ENCODE assay signal across 26 mouse cellular contexts in genomic region chr6:128855477-128855876, GRCm38 (mm10). TPM values are rescaled to one million over a fixed set of nuclear protein-coding genes. Genes with fewer than 3 reads are reported as not detected.
DNase-seq lines count a peak whose midpoint lies in the region; ATAC-seq and TF ChIP-seq lines count a peak whose summit lies in the region.
"Had no signal": no experiment of that assay in that cellular context is flagged by ENCODE, and none has a peak within 500 bp of the region (broad histone marks: within the 10 kb centered on the region; RNA-seq: fewer than 3 reads in every experiment).

No protein-coding gene starts in this region.

- 69% methylated on average over 1 of the region's 1 CpGs for WGBS in heart, adult 2 months
- 43% methylated on average over 1 of the region's 1 CpGs for WGBS in lung, embryonic 14.5 days
- WGBS in lung, adult 2 months, result 45% methylated on average over 1 of the region's 1 CpGs
- 75% methylated on average over 1 of the region's 1 CpGs for WGBS in spleen, adult 2 months
- WGBS in intestine, embryonic 16.5 days, result 69% methylated on average over 1 of the region's 1 CpGs

- no peak overlapping the region for H3K4me2 ChIP-seq in lung, embryonic 14.5 days
- no peak overlapping the region for H3K4me2 ChIP-seq in intestine, embryonic 16.5 days (ENCODE audit: low read depth, low read length)
- H3K4me2 ChIP-seq: heart, embryonic 12.5 days; limb, embryonic 12.5 days; liver, embryonic 11.5 days; neural tube, embryonic 15.5 days had no signal

- no peaks in the 10 kb centered on the region for H3K27me3 ChIP-seq in heart, adult 2 months (ENCODE audit: control insufficient read depth, insufficient read depth, low read length)
- no peaks in the 10 kb centered on the region for H3K27me3 ChIP-seq in lung, embryonic 14.5 days (ENCODE audit: insufficient read depth, low read length)
- no peaks in the 10 kb centered on the region for H3K27me3 ChIP-seq in spleen, adult 2 months (ENCODE audit: control insufficient read depth, insufficient read depth, low read length)
- H3K27me3 ChIP-seq in intestine, embryonic 16.5 days (replicated peaks; ENCODE audit: control insufficient read depth, insufficient read depth, low read length), result no peaks in the 10 kb centered on the region
- H3K27me3 ChIP-seq: heart, embryonic 12.5 days; limb, embryonic 12.5 days; neural tube, embryonic 15.5 days; Patski had no signal

- peak overlapping the region; percentile 79 for H3K27ac ChIP-seq in heart, adult 2 months
- H3K27ac ChIP-seq in lung, embryonic 14.5 days (ENCODE audit: low read depth), result peak overlapping the region; percentile 49; the same call in 1 of the 2 replicates
- H3K27ac ChIP-seq in spleen, adult 2 months (ENCODE audit: insufficient read depth, low read length), result peak overlapping the region; percentile 72; the same call in 1 of the 2 replicates
- H3K27ac ChIP-seq in intestine, embryonic 16.5 days (ENCODE audit: low read length), result peak overlapping the region; percentile 68; the same call in 1 of the 2 replicates
- H3K27ac ChIP-seq: forebrain, embryonic 10.5 days; hindbrain, postnatal 0 days; limb, embryonic 12.5 days; neural tube, embryonic 15.5 days had no signal

- peaks cover 1% of the 10 kb centered on the region; the same call in 1 of the 2 replicates for H3K4me1 ChIP-seq in heart, adult 2 months (ENCODE audit: control insufficient read depth, insufficient read depth, low read length)
- peaks cover 21% of the 10 kb centered on the region for H3K4me1 ChIP-seq in lung, embryonic 14.5 days (ENCODE audit: insufficient read depth)
- H3K4me1 ChIP-seq in lung, adult 2 months (ENCODE audit: control insufficient read depth, insufficient read depth, low read length), result peaks cover 8% of the 10 kb centered on the region
- peaks cover 26% of the 10 kb centered on the region; the same call in 1 of the 2 replicates for H3K4me1 ChIP-seq in spleen, adult 2 months (ENCODE audit: control insufficient read depth, insufficient read depth, insufficient read length)
- H3K4me1 ChIP-seq in intestine, embryonic 16.5 days (ENCODE audit: control insufficient read depth, insufficient read depth, low read length), result no peaks in the 10 kb centered on the region
- H3K4me1 ChIP-seq: limb, embryonic 12.5 days had no signal

- ATAC-seq in lung, embryonic 14.5 days (ENCODE audit: insufficient read depth), result no peak
- ATAC-seq in intestine, embryonic 16.5 days, result peak; percentile 43
- ATAC-seq: midbrain, embryonic 16.5 days; Patski had no signal

- TF ChIP-seq POLR2A in heart, adult 2 months (IDR thresholded peaks at IDR 0.05; ENCODE audit: insufficient read depth, low read depth, low read length), result no peak
- no peak for TF ChIP-seq POLR2A in lung, adult 2 months (IDR thresholded peaks at IDR 0.05; ENCODE audit: borderline replicate concordance, extremely low read depth, low read depth, low read length)
- TF ChIP-seq POLR2A in spleen, adult 2 months (IDR thresholded peaks at IDR 0.05; ENCODE audit: low read depth, low read length), result no peak

- TF ChIP-seq CTCF in heart, adult 2 months (IDR thresholded peaks at IDR 0.05), result no peak
- no peak for TF ChIP-seq CTCF in lung, embryonic 14.5 days (IDR thresholded peaks at IDR 0.05; ENCODE audit: low read depth)
- no peak for TF ChIP-seq CTCF in lung, adult 2 months (IDR thresholded peaks at IDR 0.05; ENCODE audit: insufficient read depth, low read length)
- no peak for TF ChIP-seq CTCF in spleen, adult 2 months (IDR thresholded peaks at IDR 0.05; ENCODE audit: extremely low read depth, insufficient read depth, insufficient read length, insufficient replicate concordance)

- no peaks in the 10 kb centered on the region for H3K9me3 ChIP-seq in lung, embryonic 14.5 days (ENCODE audit: low read depth, low read length)
- no peaks in the 10 kb centered on the region for H3K9me3 ChIP-seq in intestine, embryonic 16.5 days (ENCODE audit: control insufficient read depth, low read length)
- H3K9me3 ChIP-seq: forebrain, embryonic 10.5 days; heart, embryonic 12.5 days; limb, embryonic 12.5 days; neural tube, embryonic 15.5 days had no signal

- intact Hi-C loops in heart, adult 2 months (cut with DNase I), result loop anchor here (2.0 kb wide), 2 partner anchors 13 to 233 kb away; no protein-coding TSS in a partner anchor

- H3K9ac ChIP-seq in heart, adult 2 months (ENCODE audit: low read depth, low read length), result no peak overlapping the region
- H3K9ac ChIP-seq in lung, embryonic 14.5 days, result no peak overlapping the region
- no peak overlapping the region for H3K9ac ChIP-seq in intestine, embryonic 16.5 days (ENCODE audit: low read depth, low read length)
- H3K9ac ChIP-seq: heart, embryonic 12.5 days; limb, embryonic 12.5 days; neural tube, embryonic 15.5 days had no signal

- no peak overlapping the region for H3K4me3 ChIP-seq in heart, adult 2 months
- H3K4me3 ChIP-seq in lung, embryonic 14.5 days (ENCODE audit: low read depth, low read length), result no peak overlapping the region
- H3K4me3 ChIP-seq in lung, adult 2 months (replicated peaks; ENCODE audit: extremely low read depth, low read depth, low read length), result no peak overlapping the region
- no peak overlapping the region for H3K4me3 ChIP-seq in spleen, adult 2 months (ENCODE audit: extremely low read depth, insufficient read depth, insufficient read length)
- H3K4me3 ChIP-seq in intestine, embryonic 16.5 days (ENCODE audit: low read length), result no peak overlapping the region
- H3K4me3 ChIP-seq: forebrain, embryonic 10.5 days; heart, embryonic 12.5 days; limb, embryonic 12.5 days; neural tube, embryonic 15.5 days had no signal

- no peak for TF ChIP-seq EP300 in heart, adult 2 months (IDR thresholded peaks at IDR 0.05; ENCODE audit: insufficient read depth, low read depth, low read length)

- no peaks in the 10 kb centered on the region for H3K36me3 ChIP-seq in heart, adult 2 months (ENCODE audit: control insufficient read depth, insufficient read depth, low read length)
- H3K36me3 ChIP-seq in lung, embryonic 14.5 days (ENCODE audit: insufficient read depth), result no peaks in the 10 kb centered on the region
- H3K36me3 ChIP-seq in spleen, adult 2 months (ENCODE audit: control insufficient read depth, insufficient read depth, low read length), result peaks cover 2% of the 10 kb centered on the region; the same call in 1 of the 2 replicates
- no peaks in the 10 kb centered on the region for H3K36me3 ChIP-seq in intestine, embryonic 16.5 days (ENCODE audit: control insufficient read depth, insufficient read depth, low read length)
- H3K36me3 ChIP-seq: forebrain, embryonic 10.5 days; G1E; heart, embryonic 12.5 days; limb, embryonic 12.5 days; neural tube, embryonic 15.5 days had no signal

- no peak for DNase-seq in heart, adult 2 months
- DNase-seq in heart, adult 18-20 months, result no peak
- DNase-seq in lung, embryonic 14.5 days, result no peak
- DNase-seq in lung, adult 2 months, result no peak
- no peak for DNase-seq in spleen, adult 2 months (ENCODE audit: low read depth in 1 of 2, low spot score in 2 of 2)
- no peak for DNase-seq in spleen, postnatal 10 days (ENCODE audit: low spot score in 2 of 2)
- DNase-seq in urinary bladder, postnatal 4 days (ENCODE audit: low spot score in 2 of 2), result no peak

- no peaks in the 10 kb centered on the region for H3K79me2 ChIP-seq in heart, adult 2 months (replicated peaks; ENCODE audit: control insufficient read depth, insufficient read depth, low read length)

RNA-seq across cellular contexts. Expression of gene Klrb1b, which starts 29.3 kb away (rescaled TPM):
- total RNA-seq in heart, adult 2 months (2021), result not detected
- 0.41 TPM in 1 of 2 replicates, not detected in the other for polyA plus RNA-seq in heart, adult 2 months (2012; rRNA removed)
- under 1 TPM; 0.21 to 0.45 TPM for total RNA-seq in heart, adult 18-20 months (2021)
- polyA plus RNA-seq in lung, embryonic 14.5 days (2014; fragmentation: Nextera tagmentation; extraction: Ambion mirVana), result not detected in 2 replicates
- 2.4 and 2.7 TPM in 2 replicates for polyA plus RNA-seq in lung, adult 2 months (2012; rRNA removed)
- polyA plus RNA-seq in spleen, adult 2 months (2012; rRNA removed), result 0.62 and 1.7 TPM in 2 replicates
- 1.1 and 1.4 TPM in 2 replicates for polyA plus RNA-seq in intestine, embryonic 16.5 days (2015; fragmentation: Nextera tagmentation; extraction: Ambion mirVana)
- total RNA-seq: gastrocnemius, adult 18-20 months; heart, postnatal 10 days; hindbrain, postnatal 0 days; layer of hippocampus, postnatal 25 days; left cerebral cortex, postnatal 14 days had no signal
- polyA plus RNA-seq: embryonic facial prominence, embryonic 11.5 days; forebrain, embryonic 10.5 days; G1E; heart, embryonic 12.5 days; hindbrain, embryonic 11.5 days; hindbrain, postnatal 0 days; limb, embryonic 12.5 days; liver, embryonic 11.5 days; midbrain, embryonic 16.5 days; neural tube, embryonic 15.5 days; Patski; testis, adult 2 months had no signal

RNA-seq across cellular contexts. Expression of gene Gm44511, which starts 29.4 kb away (rescaled TPM):
- not detected for total RNA-seq in heart, adult 2 months (2021)
- polyA plus RNA-seq in heart, adult 2 months (2012; rRNA removed), result 0.86 TPM in 1 of 2 replicates, not detected in the other
- total RNA-seq in heart, adult 18-20 months (2021), result not detected
- not detected in 2 replicates for polyA plus RNA-seq in lung, embryonic 14.5 days (2014; fragmentation: Nextera tagmentation; extraction: Ambion mirVana)
- 0.41 TPM in 1 of 2 replicates, not detected in the other for polyA plus RNA-seq in lung, adult 2 months (2012; rRNA removed)
- polyA plus RNA-seq in spleen, adult 2 months (2012; rRNA removed), result 0.23 and 0.53 TPM in 2 replicates
- 0.38 TPM in 1 of 2 replicates, not detected in the other for polyA plus RNA-seq in intestine, embryonic 16.5 days (2015; fragmentation: Nextera tagmentation; extraction: Ambion mirVana)
- total RNA-seq: adrenal gland, adult 18-20 months; adrenal gland, postnatal 36 days; G1E; gastrocnemius, adult 18-20 months; heart, postnatal 10 days; hindbrain, postnatal 0 days; layer of hippocampus, postnatal 25 days; left cerebral cortex, postnatal 14 days had no signal
- polyA plus RNA-seq: embryonic facial prominence, embryonic 11.5 days; forebrain, embryonic 10.5 days; G1E; heart, embryonic 12.5 days; hindbrain, embryonic 11.5 days; hindbrain, postnatal 0 days; limb, embryonic 12.5 days; liver, embryonic 11.5 days; midbrain, embryonic 16.5 days; neural tube, embryonic 15.5 days; Patski; testis, adult 2 months had no signal

RNA-seq across cellular contexts. Expression of gene Clec2i, which starts 31.9 kb away (rescaled TPM):
- total RNA-seq in heart, adult 2 months (2021), result under 1 TPM in 1 of 2 experiments, not detected in 1; 0.14 TPM
- 0.12 and 0.31 TPM in 2 replicates for polyA plus RNA-seq in heart, adult 2 months (2012; rRNA removed)
- under 1 TPM in 1 of 2 experiments, not detected in 1; 0.62 TPM for total RNA-seq in heart, adult 18-20 months (2021)
- polyA plus RNA-seq in lung, embryonic 14.5 days (2014; fragmentation: Nextera tagmentation; extraction: Ambion mirVana), result 0.14 and 0.15 TPM in 2 replicates
- polyA plus RNA-seq in lung, adult 2 months (2012; rRNA removed), result 0.79 and 1.6 TPM in 2 replicates
- 5.0 and 9.6 TPM in 2 replicates for polyA plus RNA-seq in spleen, adult 2 months (2012; rRNA removed)
- 0.22 and 0.40 TPM in 2 replicates for polyA plus RNA-seq in intestine, embryonic 16.5 days (2015; fragmentation: Nextera tagmentation; extraction: Ambion mirVana)
- total RNA-seq: adrenal gland, postnatal 36 days; gastrocnemius, adult 18-20 months; hindbrain, postnatal 0 days; layer of hippocampus, postnatal 25 days had no signal
- polyA plus RNA-seq: embryonic facial prominence, embryonic 11.5 days; forebrain, embryonic 10.5 days; G1E; heart, embryonic 12.5 days; hindbrain, embryonic 11.5 days; limb, embryonic 12.5 days; liver, embryonic 11.5 days; midbrain, embryonic 16.5 days; neural tube, embryonic 15.5 days; Patski; testis, adult 2 months had no signal

RNA-seq across cellular contexts. Expression of gene BC035044, which starts 35.4 kb away (rescaled TPM):
- total RNA-seq in heart, adult 2 months (2021), result under 1 TPM in 1 of 2 experiments, not detected in 1; 0.47 TPM
- 0.35 and 0.50 TPM in 2 replicates for polyA plus RNA-seq in heart, adult 2 months (2012; rRNA removed)
- total RNA-seq in heart, adult 18-20 months (2021), result 1 to 10 TPM in 1 of 2 experiments, under 1 TPM in 1; 0.45 to 1.4 TPM
- polyA plus RNA-seq in lung, embryonic 14.5 days (2014; fragmentation: Nextera tagmentation; extraction: Ambion mirVana), result 1.2 TPM in 2 replicates
- polyA plus RNA-seq in lung, adult 2 months (2012; rRNA removed), result 1.2 and 2.7 TPM in 2 replicates
- polyA plus RNA-seq in spleen, adult 2 months (2012; rRNA removed), result 16.3 and 22.9 TPM in 2 replicates
- 1.6 and 1.9 TPM in 2 replicates for polyA plus RNA-seq in intestine, embryonic 16.5 days (2015; fragmentation: Nextera tagmentation; extraction: Ambion mirVana)
- total RNA-seq: gastrocnemius, adult 18-20 months; hindbrain, postnatal 0 days had no signal
- polyA plus RNA-seq: G1E, Patski had no signal
